28 mouse cellular contexts compared by ENCODE assay signal in the genomic region with DNA sequence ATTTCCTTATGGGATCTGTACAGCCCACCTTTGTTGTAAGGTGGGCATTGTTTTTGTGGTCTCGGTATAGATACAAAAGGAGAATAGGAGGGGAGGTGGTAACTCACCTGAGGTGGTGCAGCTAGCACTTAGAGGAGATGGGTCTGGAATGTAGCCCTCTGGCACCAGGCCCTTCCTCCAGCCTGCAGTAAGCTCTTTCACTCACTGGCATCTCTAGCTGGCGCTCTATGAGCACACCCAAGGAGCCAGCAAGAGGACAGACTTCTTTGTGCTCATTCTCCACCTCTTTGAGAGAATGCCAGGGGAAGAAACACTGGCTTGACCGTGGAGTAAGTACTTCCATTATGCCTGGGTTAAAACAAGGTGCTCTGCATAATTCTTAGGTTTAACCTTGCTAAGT. TPM values are rescaled to one million over a fixed set of nuclear protein-coding genes. Genes with fewer than 3 reads are reported as not detected.
DNase-seq lines count a peak whose midpoint lies in the region; ATAC-seq lines count a peak whose summit lies in the region.
"Had no signal": no experiment of that assay in that cellular context is flagged by ENCODE, and none has a peak within 500 bp of the region (broad histone marks: within the 10 kb centered on the region; RNA-seq: fewer than 3 reads in every experiment).

No protein-coding gene starts in this region.

- no peak overlapping the region for H3K4me3 ChIP-seq in neural tube, embryonic 15.5 days (replicated peaks)
- H3K4me3 ChIP-seq: embryonic facial prominence, embryonic 12.5 days; heart, embryonic 12.5 days; limb, embryonic 13.5 days; lung, embryonic 15.5 days; midbrain, embryonic 10.5 days; midbrain, embryonic 15.5 days; stomach, embryonic 15.5 days had no signal

- WGBS in neural tube, embryonic 15.5 days, result 86% methylated on average over 3 of the region's 3 CpGs

- no peaks in the 10 kb centered on the region for H3K36me3 ChIP-seq in neural tube, embryonic 15.5 days
- H3K36me3 ChIP-seq: embryonic facial prominence, embryonic 12.5 days; heart, embryonic 12.5 days; limb, embryonic 13.5 days; lung, embryonic 15.5 days; midbrain, embryonic 10.5 days; midbrain, embryonic 15.5 days; stomach, embryonic 15.5 days had no signal

- peak; percentile 64 for DNase-seq in cerebellum, adult 11-12 months
- no peak for DNase-seq in cerebellum, adult 8-10 months
- peak; percentile 49 for DNase-seq in heart, adult 11 months
- no peak for DNase-seq in heart, adult 8-10 months (ENCODE audit: low spot score)
- peak; percentile 46 to 68 for DNase-seq in kidney, postnatal 36 days
- no peak for DNase-seq in kidney, adult 18-20 months
- DNase-seq: adrenal gland, postnatal 10 days; embryo, embryonic 11 days; gastrocnemius, postnatal 25 days; heart, adult 18-20 months; heart, postnatal 4 days; right cerebral cortex, postnatal 25 days; thymus, postnatal 14 days had no signal

- H3K27me3 ChIP-seq in neural tube, embryonic 15.5 days (replicated peaks), result no peaks in the 10 kb centered on the region
- H3K27me3 ChIP-seq: embryonic facial prominence, embryonic 12.5 days; heart, embryonic 12.5 days; lung, embryonic 15.5 days; midbrain, embryonic 15.5 days; stomach, embryonic 15.5 days had no signal

- no peak overlapping the region for H3K9ac ChIP-seq in neural tube, embryonic 15.5 days (replicated peaks)
- H3K9ac ChIP-seq: embryonic facial prominence, embryonic 12.5 days; heart, embryonic 12.5 days; hindbrain, embryonic 14.5 days; limb, embryonic 13.5 days; lung, embryonic 15.5 days; midbrain, embryonic 15.5 days; stomach, embryonic 15.5 days had no signal

- H3K4me2 ChIP-seq in neural tube, embryonic 15.5 days, result no peak overlapping the region
- H3K4me2 ChIP-seq: embryonic facial prominence, embryonic 12.5 days; heart, embryonic 12.5 days; hindbrain, embryonic 14.5 days; limb, embryonic 13.5 days; liver, embryonic 11.5 days; lung, embryonic 15.5 days; midbrain, embryonic 15.5 days; stomach, embryonic 15.5 days had no signal

- ATAC-seq in neural tube, embryonic 15.5 days (ENCODE audit: low FRiP score), result no peak
- ATAC-seq: forebrain, embryonic 14.5 days; intestine, postnatal 0 days; midbrain, embryonic 15.5 days had no signal

- H3K4me1 ChIP-seq in neural tube, embryonic 15.5 days, result no peaks in the 10 kb centered on the region
- H3K4me1 ChIP-seq: midbrain, embryonic 10.5 days; midbrain, embryonic 15.5 days had no signal

- H3K9me3 ChIP-seq in neural tube, embryonic 15.5 days (replicated peaks), result no peaks in the 10 kb centered on the region
- H3K9me3 ChIP-seq: embryonic facial prominence, embryonic 12.5 days; heart, embryonic 12.5 days; limb, embryonic 13.5 days; lung, embryonic 15.5 days; midbrain, embryonic 10.5 days; midbrain, embryonic 15.5 days; stomach, embryonic 15.5 days had no signal

- H3K27ac ChIP-seq in neural tube, embryonic 15.5 days (replicated peaks), result no peak overlapping the region
- H3K27ac ChIP-seq: embryonic facial prominence, embryonic 12.5 days; hindbrain, embryonic 14.5 days; limb, embryonic 13.5 days; lung, embryonic 15.5 days; midbrain, embryonic 10.5 days; midbrain, embryonic 15.5 days; stomach, embryonic 15.5 days had no signal

RNA-seq across cellular contexts. Expression of a gene that starts 36.7 kb away (rescaled TPM):
- total RNA-seq in heart, adult 8-10 months (2022), result 1 to 10 TPM; 2.9 to 3.8 (median 3.3) TPM
- polyA plus RNA-seq in neural tube, embryonic 15.5 days (2015; fragmentation: Nextera tagmentation; extraction: Ambion mirVana), result 1.2 and 2.5 TPM in 2 replicates
- total RNA-seq: CH12.LX; megakaryocyte progenitor cell, adult 5-6 weeks; neutrophil, adult 5-6 weeks had no signal

Comparison
In these comparisons a context has a peak if more than half of its experiments do, and no peak if none do; other contexts are left out.
1. DNase-seq: peak in cerebellum, adult 11-12 months (single experiment), heart, adult 11 months (single experiment) and kidney, postnatal 36 days (2 of 2); none in cerebellum, adult 8-10 months (single experiment), heart, adult 8-10 months (single experiment) and kidney, adult 18-20 months (single experiment).